Mouse (Mus musculus): ENCODE data around the gene Relb.
A peak's percentile ranks its signal among the peaks of the same experiment; 100 is the strongest.
"Not testable (repeated sequence)": the region's sequence is repeated elsewhere in the genome, so short reads cannot be mapped to it uniquely, and the experiment has no call there.

The Relb gene

GRCm38 (mm10) chr7:19628536-19629360, 490 bp downstream of the Relb start:
- DNase-seq: peak; percentile 98 to 99

GRCm38 (mm10) chr7:19628192-19628535, 1.1 kb downstream of the Relb start:
- DNase-seq: no peak

GRCm38 (mm10) chr7:19627721-19628120, 1.5 kb downstream of the Relb start:
- no peak for DNase-seq

GRCm38 (mm10) chr7:19623433-19623832, 5.8 kb downstream of the Relb start:
- no peak for DNase-seq

GRCm38 (mm10) chr7:19622241-19622640, 7.0 kb downstream of the Relb start:
- no peak for DNase-seq

GRCm38 (mm10) chr7:19620811-19621210, 8.4 kb downstream of the Relb start:
- no peak for DNase-seq

- peak; percentile 77 to 88 for DNase-seq
These were observed 10.0 kb downstream of the Relb start for GRCm38 (mm10) chr7:19619004-19619801.

GRCm38 (mm10) chr7:19615036-19615577, 14.1 kb downstream of the Relb start:
- DNase-seq: no peak

GRCm38 (mm10) chr7:19610969-19611368, 18.3 kb downstream of the Relb start:
- no peak for DNase-seq

- peak; percentile 9 to 55 for DNase-seq
These were observed 19.5 kb downstream of the Relb start for GRCm38 (mm10) chr7:19609641-19610332.

- no peak for DNase-seq
These were observed 21.9 kb downstream of the Relb start for GRCm38 (mm10) chr7:19607291-19607690.

GRCm38 (mm10) chr7:19604606-19605214, 24.5 kb downstream of the Relb start:
- not testable (repeated sequence) for DNase-seq

- peak; percentile 98 for DNase-seq
These were observed 25.2 kb downstream of the Relb start, which contains the start of gene Clasrp for GRCm38 (mm10) chr7:19603849-19604605. Gene Clasrp, minus strand, starts transcription at chr7:19604486.

- DNase-seq: no peak
These were observed 26.2 kb downstream of the Relb start for GRCm38 (mm10) chr7:19603055-19603454.

- no peak for DNase-seq
These were observed 28.7 kb downstream of the Relb start for GRCm38 (mm10) chr7:19600562-19600961.

GRCm38 (mm10) chr7:19593061-19593730, 36.0 kb downstream of the Relb start:
- no peak for DNase-seq

GRCm38 (mm10) chr7:19589917-19590316, 39.3 kb downstream of the Relb start:
- DNase-seq: peak; percentile 69 to 87

- peak; percentile 70 to 72 for DNase-seq
These were observed 40.0 kb downstream of the Relb start for GRCm38 (mm10) chr7:19589207-19589606.

- DNase-seq: no peak
These were observed 43.0 kb downstream of the Relb start for GRCm38 (mm10) chr7:19586269-19586668.

- DNase-seq: no peak
These were observed 48.6 kb downstream of the Relb start for GRCm38 (mm10) chr7:19580634-19581033.

- DNase-seq: no peak
These were observed 49.5 kb downstream of the Relb start for GRCm38 (mm10) chr7:19579751-19580150.
